Mouse (Mus musculus): Measurements from ENCODE around the gene Vwf. TPM values are rescaled to one million over a fixed set of nuclear protein-coding genes. Genes with fewer than 3 reads are reported as not detected.

The Vwf gene
- total and polyA plus RNA-seq, 2 experiments, result 4.9 to 9.0 TPM

- WGBS, result 90% methylated on average over 5 of the region's 5 CpGs
- TF ChIP-seq POLR2A (IDR thresholded peaks at IDR 0.05; ENCODE audit: extremely low read depth, insufficient read depth, low read length), result no peak
- no peak overlapping the region for H3K9ac ChIP-seq (ENCODE audit: low read depth, low read length)
- peaks cover 7% of the 10 kb centered on the region for H3K4me1 ChIP-seq (ENCODE audit: control insufficient read depth, insufficient read depth, low read length)
- no peak for DNase-seq (ENCODE audit: extremely low read depth, low read depth, low spot score)
- no peaks in the 10 kb centered on the region for H3K79me2 ChIP-seq (ENCODE audit: control insufficient read depth, insufficient read depth, low read length)
- H3K27me3 ChIP-seq (ENCODE audit: control insufficient read depth, insufficient read depth, low read length), result no peaks in the 10 kb centered on the region
- no peak overlapping the region for H3K27ac ChIP-seq (replicated peaks; ENCODE audit: insufficient read depth, low read depth, low read length)
- no peak overlapping the region for H3K4me3 ChIP-seq (ENCODE audit: insufficient read depth, low read depth, low read length)
- H3K36me3 ChIP-seq (ENCODE audit: control insufficient read depth, insufficient read depth, low read length), result no peaks in the 10 kb centered on the region
These were observed 55.2 kb downstream of the Vwf start for GRCm38 (mm10) chr6:125601748-125602147.

GRCm38 (mm10) chr6:125602354-125602753 is 55.8 kb downstream of the Vwf start:
- WGBS, result 89% methylated on average over 5 of the region's 5 CpGs
- H3K79me2 ChIP-seq (ENCODE audit: control insufficient read depth, insufficient read depth, low read length), result no peaks in the 10 kb centered on the region
- H3K36me3 ChIP-seq (ENCODE audit: control insufficient read depth, insufficient read depth, low read length), result no peaks in the 10 kb centered on the region
- H3K27me3 ChIP-seq (ENCODE audit: control insufficient read depth, insufficient read depth, low read length), result no peaks in the 10 kb centered on the region
- no peak overlapping the region for H3K9ac ChIP-seq (ENCODE audit: low read depth, low read length)
- H3K4me1 ChIP-seq (ENCODE audit: control insufficient read depth, insufficient read depth, low read length), result peaks cover 1% of the 10 kb centered on the region
- TF ChIP-seq POLR2A (IDR thresholded peaks at IDR 0.05; ENCODE audit: extremely low read depth, insufficient read depth, low read length) (no peak), CTCF (IDR thresholded peaks at IDR 0.05; ENCODE audit: low read depth, low read length) (no peak)
- no peak for DNase-seq (ENCODE audit: extremely low read depth, low read depth, low spot score)
- no peak overlapping the region for H3K4me3 ChIP-seq (ENCODE audit: insufficient read depth, low read depth, low read length)
- H3K27ac ChIP-seq (replicated peaks; ENCODE audit: insufficient read depth, low read depth, low read length), result no peak overlapping the region

DNA sequence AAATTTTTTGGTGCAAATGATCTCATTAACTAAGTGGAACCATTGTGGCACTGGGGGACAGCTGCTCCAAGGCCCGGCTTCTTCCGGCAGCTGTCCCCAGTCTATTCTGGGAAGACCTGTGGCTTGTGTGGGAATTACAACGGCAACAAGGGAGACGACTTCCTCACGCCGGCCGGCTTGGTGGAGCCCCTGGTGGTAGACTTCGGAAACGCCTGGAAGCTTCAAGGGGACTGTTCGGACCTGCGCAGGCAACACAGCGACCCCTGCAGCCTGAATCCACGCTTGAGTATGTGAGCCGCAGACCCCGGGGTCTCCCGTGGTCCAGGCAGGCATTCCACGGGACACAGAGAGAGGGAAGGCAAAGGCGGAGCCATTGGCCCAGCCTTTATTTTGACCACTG is 56.7 kb downstream of the Vwf start:
- DNase-seq (ENCODE audit: extremely low read depth, low read depth, low spot score), result peak; percentile 54
- no peak overlapping the region for H3K27ac ChIP-seq (replicated peaks; ENCODE audit: insufficient read depth, low read depth, low read length)

DNA sequence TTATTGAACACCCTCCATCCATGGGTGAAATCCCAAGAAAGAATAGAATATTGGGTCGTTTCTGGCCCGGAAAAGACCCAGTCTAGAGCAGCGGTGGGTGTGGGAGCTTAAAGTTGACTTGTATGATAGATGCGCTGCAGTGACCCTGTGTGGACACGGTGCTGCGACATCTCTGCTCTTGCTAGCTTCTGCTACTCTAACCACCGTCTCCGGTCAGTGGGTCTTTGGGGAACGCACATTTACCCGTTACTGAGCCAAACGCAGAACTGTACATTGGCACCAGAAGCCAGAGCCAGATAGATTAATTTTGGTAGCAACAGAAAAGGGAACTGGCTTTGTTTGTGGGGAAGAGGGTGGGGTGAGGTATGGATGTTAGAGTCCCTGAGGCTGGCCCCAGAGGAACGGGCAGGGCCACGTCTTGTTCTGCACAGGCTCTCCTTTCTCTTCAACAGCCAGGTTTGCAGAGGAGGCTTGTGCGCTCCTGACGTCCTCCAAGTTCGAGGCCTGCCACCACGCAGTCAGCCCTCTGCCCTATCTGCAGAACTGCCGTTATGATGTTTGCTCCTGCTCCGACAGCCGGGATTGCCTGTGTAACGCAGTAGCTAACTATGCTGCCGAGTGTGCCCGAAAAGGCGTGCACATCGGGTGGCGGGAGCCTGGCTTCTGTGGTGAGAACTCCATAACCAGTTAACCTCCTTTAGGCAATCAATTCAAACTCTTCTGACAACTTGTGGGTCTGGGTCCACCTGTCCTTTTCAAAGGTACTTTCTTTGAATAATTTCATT is 57.3 kb downstream of the Vwf start:
- H3K79me2 ChIP-seq (ENCODE audit: control insufficient read depth, insufficient read depth, low read length), result no peaks in the 10 kb centered on the region
- no peaks in the 10 kb centered on the region for H3K27me3 ChIP-seq (ENCODE audit: control insufficient read depth, insufficient read depth, low read length)
- TF ChIP-seq CTCF (IDR thresholded peaks at IDR 0.05; ENCODE audit: low read depth, low read length) (no peak; the same call in 1 of the 2 replicates), POLR2A (IDR thresholded peaks at IDR 0.05; ENCODE audit: extremely low read depth, insufficient read depth, low read length) (no peak)
- DNase-seq (ENCODE audit: extremely low read depth, low read depth, low spot score), result no peak
- no peaks in the 10 kb centered on the region for H3K4me1 ChIP-seq (ENCODE audit: control insufficient read depth, insufficient read depth, low read length)
- no peaks in the 10 kb centered on the region for H3K36me3 ChIP-seq (ENCODE audit: control insufficient read depth, insufficient read depth, low read length)
- no peak overlapping the region for H3K27ac ChIP-seq (replicated peaks; ENCODE audit: insufficient read depth, low read depth, low read length)
- no peak overlapping the region for H3K9ac ChIP-seq (ENCODE audit: low read depth, low read length)
- H3K4me3 ChIP-seq (ENCODE audit: insufficient read depth, low read depth, low read length), result no peak overlapping the region
- 71% methylated on average over 26 of the region's 26 CpGs for WGBS

More for the DNA sequence above, 56.7 kb downstream of the Vwf start:
- Histone ChIP-seq H3K9ac (ENCODE audit: low read depth, low read length) (no peak overlapping the region), H3K36me3 (ENCODE audit: control insufficient read depth, insufficient read depth, low read length) (no peaks in the 10 kb centered on the region), H3K27me3 (ENCODE audit: control insufficient read depth, insufficient read depth, low read length) (no peaks in the 10 kb centered on the region), H3K79me2 (ENCODE audit: control insufficient read depth, insufficient read depth, low read length) (no peaks in the 10 kb centered on the region), H3K4me1 (ENCODE audit: control insufficient read depth, insufficient read depth, low read length) (no peaks in the 10 kb centered on the region), H3K4me3 (ENCODE audit: insufficient read depth, low read depth, low read length) (no peak overlapping the region)
- TF ChIP-seq POLR2A (IDR thresholded peaks at IDR 0.05; ENCODE audit: extremely low read depth, insufficient read depth, low read length) (no peak), CTCF (IDR thresholded peaks at IDR 0.05; ENCODE audit: low read depth, low read length) (peak; percentile 88)
- 7% methylated on average over 18 of the region's 18 CpGs for WGBS

DNA sequence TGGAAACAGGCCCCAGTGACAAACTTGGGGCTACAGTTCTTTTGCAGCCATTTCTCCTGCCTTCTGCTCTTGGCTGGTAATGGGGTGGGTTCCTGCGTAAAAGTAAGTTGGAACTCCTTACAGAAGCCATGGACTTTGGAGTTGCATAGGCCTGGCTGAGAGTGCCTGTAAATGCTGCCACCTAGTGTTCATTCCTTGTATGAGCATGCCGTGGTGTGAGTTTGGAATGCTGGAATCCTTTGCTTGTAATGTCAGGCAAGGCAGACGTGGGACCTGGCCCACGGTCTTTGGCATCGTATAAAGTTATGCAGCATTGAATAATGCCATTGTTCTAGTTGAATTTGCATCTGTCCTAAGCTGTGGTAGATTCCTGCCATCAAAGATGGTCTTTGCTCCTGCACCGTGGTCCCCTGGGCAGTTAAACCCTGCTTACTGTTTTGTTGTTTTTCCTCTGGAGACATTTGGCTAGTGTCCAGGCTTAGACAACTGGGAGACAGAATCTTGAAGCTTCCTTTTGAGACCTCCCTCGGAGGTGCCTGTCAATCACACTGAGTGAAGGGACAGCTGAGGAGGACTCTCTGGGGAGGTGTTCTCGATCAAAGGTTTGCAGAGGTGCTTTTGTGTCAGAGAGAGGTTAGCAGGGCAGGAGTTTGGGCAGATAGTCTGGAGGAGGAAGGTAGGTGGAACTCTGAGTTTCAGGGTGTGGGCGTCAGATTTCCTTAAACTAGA is 58.1 kb downstream of the Vwf start:
- TF ChIP-seq POLR2A (IDR thresholded peaks at IDR 0.05; ENCODE audit: extremely low read depth, insufficient read depth, low read length) (no peak), CTCF (IDR thresholded peaks at IDR 0.05; ENCODE audit: low read depth, low read length) (peak; percentile 73)
- no peaks in the 10 kb centered on the region for H3K79me2 ChIP-seq (ENCODE audit: control insufficient read depth, insufficient read depth, low read length)
- 27% methylated on average over 9 of the region's 9 CpGs for WGBS
- H3K36me3 ChIP-seq (ENCODE audit: control insufficient read depth, insufficient read depth, low read length), result no peaks in the 10 kb centered on the region
- H3K27me3 ChIP-seq (ENCODE audit: control insufficient read depth, insufficient read depth, low read length), result no peaks in the 10 kb centered on the region
- no peak overlapping the region for H3K27ac ChIP-seq (replicated peaks; ENCODE audit: insufficient read depth, low read depth, low read length)
- peak; percentile 68 for DNase-seq (ENCODE audit: extremely low read depth, low read depth, low spot score)
- no peak overlapping the region for H3K9ac ChIP-seq (ENCODE audit: low read depth, low read length)
- H3K4me1 ChIP-seq (ENCODE audit: control insufficient read depth, insufficient read depth, low read length), result no peaks in the 10 kb centered on the region
- no peak overlapping the region for H3K4me3 ChIP-seq (ENCODE audit: insufficient read depth, low read depth, low read length)

GRCm38 (mm10) chr6:125609025-125609424 is 62.5 kb downstream of the Vwf start:
- no peak for DNase-seq (ENCODE audit: extremely low read depth, low read depth, low spot score)
- Histone ChIP-seq H3K36me3 (ENCODE audit: control insufficient read depth, insufficient read depth, low read length) (no peaks in the 10 kb centered on the region), H3K27me3 (ENCODE audit: control insufficient read depth, insufficient read depth, low read length) (no peaks in the 10 kb centered on the region), H3K27ac (replicated peaks; ENCODE audit: insufficient read depth, low read depth, low read length) (no peak overlapping the region), H3K4me3 (ENCODE audit: insufficient read depth, low read depth, low read length) (no peak overlapping the region), H3K79me2 (ENCODE audit: control insufficient read depth, insufficient read depth, low read length) (no peaks in the 10 kb centered on the region), H3K9ac (ENCODE audit: low read depth, low read length) (no peak overlapping the region), H3K4me1 (ENCODE audit: control insufficient read depth, insufficient read depth, low read length) (no peaks in the 10 kb centered on the region)
- 77% methylated on average over 6 of the region's 6 CpGs for WGBS
- TF ChIP-seq POLR2A (IDR thresholded peaks at IDR 0.05; ENCODE audit: extremely low read depth, insufficient read depth, low read length), result no peak
- TF ChIP-seq CTCF (IDR thresholded peaks at IDR 0.05; ENCODE audit: low read depth, low read length), result no peak
